Mouse (Mus musculus) lung, adult 2 months (tissue): ENCODE data around the gene Nup210. TPM values are rescaled to one million over a fixed set of nuclear protein-coding genes. Genes with fewer than 3 reads are reported as not detected.

ENCODE experiments used
- DNase-seq: peaks from one replicate; pipeline ENCODE4 v3.0.0; 2022
- H3K4me1 ChIP-seq: fragments of 200-500 bp; 2 replicates; pipeline ENCODE4 v1.6.1; 2011; ENCODE audit warnings: low read length; ENCODE audit not compliant: control insufficient read depth, insufficient read depth
- H3K4me3 ChIP-seq: fragments of 200-500 bp; replicated peaks from 2 replicates; pipeline ENCODE3; 2011; ENCODE audit warnings: low read depth, mild to moderate bottlenecking, control low read depth, low read length; ENCODE audit errors: extremely low read depth
- CTCF ChIP-seq: fragments of 200-500 bp; IDR thresholded peaks from 2 replicates; pipeline ENCODE4 v1.5.1; 2011; ENCODE audit warnings: mild to moderate bottlenecking, low read length, control low read depth; ENCODE audit not compliant: insufficient read depth
- POLR2A ChIP-seq: fragments of 200-500 bp; IDR thresholded peaks from 2 replicates; pipeline ENCODE4 v1.6.1; 2011; ENCODE audit warnings: low read depth, mild to moderate bottlenecking, control low read depth, low read length, borderline replicate concordance; ENCODE audit errors: extremely low read depth
- WGBS: fragments of 180-500 bp; shearing (Covaris S2); methylation state at CpG from one replicate; pipeline ENCODE4 v1.1.7; 2018; 5-methylcytosine and 5-hydroxymethylcytosine counted together
- polyA plus RNA-seq: library from polyadenylated mRNA; depleted of rRNA; stranded (reverse); fragments of >200 nt; gene quantifications from 2 replicates; pipeline ENCODE4 v1.2.3, GENCODE M21; 2012

The Nup210 gene
- polyA plus RNA-seq, 1 experiment = 25.7 TPM

GRCm38 (mm10) chr6:91085114-91085892 is 31.3 kb downstream of the Nup210 start:
- H3K4me1 ChIP-seq = no peaks in the 10 kb centered on the region
- DNase-seq = peak; percentile 18
- H3K4me3 ChIP-seq = no peak overlapping the region
- TF ChIP-seq CTCF = peak; percentile 45
- no peak for TF ChIP-seq POLR2A
- WGBS = 69% methylated on average over 5 of the region's 5 CpGs

DNA sequence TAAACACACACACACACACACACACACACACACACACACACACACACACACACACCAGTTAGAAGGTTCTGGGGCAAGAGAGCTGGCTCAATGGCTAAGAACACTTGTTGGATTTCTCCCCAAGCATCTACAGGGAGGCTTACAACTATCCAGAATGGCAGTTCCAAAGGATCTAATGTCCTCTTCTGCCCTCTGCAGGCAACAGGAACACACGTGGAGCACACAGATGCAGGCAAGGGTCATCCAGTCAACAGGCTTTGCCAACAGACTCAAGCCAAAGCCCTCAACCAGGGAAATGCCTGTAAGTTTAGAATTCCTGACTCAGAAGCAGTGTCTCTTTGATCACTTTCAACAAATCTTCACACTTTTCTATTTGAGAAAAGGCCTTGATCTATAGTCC is 36.6 kb downstream of the Nup210 start:
- 21% methylated on average over 1 of the region's 1 CpGs for WGBS
- DNase-seq = no peak
- Histone ChIP-seq H3K4me1 (no peaks in the 10 kb centered on the region), H3K4me3 (no peak overlapping the region)
- TF ChIP-seq CTCF = peak; percentile 37; the same call in 1 of the 2 replicates
- TF ChIP-seq POLR2A = no peak

GRCm38 (mm10) chr6:91076249-91076648 is 40.4 kb downstream of the Nup210 start:
- no peak for TF ChIP-seq POLR2A
- TF ChIP-seq CTCF = no peak
- DNase-seq = no peak
- Histone ChIP-seq H3K4me3 (no peak overlapping the region), H3K4me1 (no peaks in the 10 kb centered on the region)
- 74% methylated on average over 9 of the region's 9 CpGs for WGBS

- no peak overlapping the region for H3K4me3 ChIP-seq
- TF ChIP-seq POLR2A = no peak
- no peak for TF ChIP-seq CTCF
- no peak for DNase-seq
- WGBS = 76% methylated on average over 1 of the region's 1 CpGs
- no peaks in the 10 kb centered on the region for H3K4me1 ChIP-seq
Measured at GRCm38 (mm10) chr6:91068511-91068910, 48.1 kb downstream of the Nup210 start.

- 79% methylated on average over 3 of the region's 3 CpGs for WGBS
- no peak for TF ChIP-seq POLR2A
- no peak for TF ChIP-seq CTCF
Measured at GRCm38 (mm10) chr6:91067048-91067447, 49.6 kb downstream of the Nup210 start.

GRCm38 (mm10) chr6:91061296-91061695 is 55.3 kb downstream of the Nup210 start:
- TF ChIP-seq CTCF (no peak), POLR2A (no peak)
- DNase-seq = no peak
- 76% methylated on average over 2 of the region's 2 CpGs for WGBS
- Histone ChIP-seq H3K4me3 (no peak overlapping the region), H3K4me1 (no peaks in the 10 kb centered on the region)

More at GRCm38 (mm10) chr6:91067048-91067447, 49.6 kb downstream of the Nup210 start:
- H3K4me3 ChIP-seq = no peak overlapping the region
- no peaks in the 10 kb centered on the region for H3K4me1 ChIP-seq
- DNase-seq = no peak

DNA sequence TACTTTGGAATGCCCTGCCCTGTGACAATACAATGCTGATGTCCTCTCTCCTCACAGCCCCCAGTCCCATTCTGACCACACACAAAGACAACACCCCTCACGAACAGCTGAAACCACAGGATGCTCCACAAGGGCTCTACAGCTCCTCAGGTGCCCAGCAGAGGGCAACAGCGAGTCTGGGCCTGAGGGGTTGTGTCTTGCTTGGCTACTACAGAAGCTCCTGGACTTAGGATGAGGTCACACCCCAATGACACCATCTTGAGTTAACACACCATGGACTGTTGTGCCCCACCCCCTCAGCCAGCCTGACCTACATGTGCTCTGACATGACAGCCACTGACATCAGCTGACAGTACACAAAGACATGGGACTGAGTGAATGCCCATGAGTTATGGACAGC is 56.9 kb downstream of the Nup210 start:
- no peaks in the 10 kb centered on the region for H3K4me1 ChIP-seq
- TF ChIP-seq CTCF (peak; percentile 81), POLR2A (no peak)
- peak; percentile 54 for DNase-seq
- no peak overlapping the region for H3K4me3 ChIP-seq
- WGBS = 47% methylated on average over 2 of the region's 2 CpGs

DNA sequence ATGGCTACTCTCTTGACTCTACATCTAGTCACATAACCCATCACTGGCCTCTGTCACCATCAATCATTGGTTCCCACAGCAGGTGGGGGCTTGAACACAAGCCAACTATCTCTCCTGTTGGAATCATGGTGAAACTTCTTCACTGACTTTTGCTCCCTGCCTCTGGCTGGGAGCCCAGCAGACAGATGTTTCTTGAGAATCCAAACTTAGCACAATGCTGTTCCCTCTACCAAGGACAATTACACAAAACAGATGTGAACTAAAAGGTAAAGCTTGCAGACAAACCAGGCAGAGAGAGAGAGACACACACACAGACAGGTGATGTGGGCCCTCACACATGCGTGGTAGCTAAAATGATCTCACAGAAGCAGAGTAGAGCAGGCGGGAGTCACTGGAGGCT is 58.6 kb downstream of the Nup210 start:
- DNase-seq = no peak
- WGBS = 87% methylated on average over 2 of the region's 2 CpGs
- TF ChIP-seq POLR2A (no peak), CTCF (no peak)

GRCm38 (mm10) chr6:91056348-91056747 is 60.3 kb downstream of the Nup210 start:
- no peak for DNase-seq
- Histone ChIP-seq H3K4me1 (no peaks in the 10 kb centered on the region), H3K4me3 (no peak overlapping the region)

More for the DNA sequence above, 58.6 kb downstream of the Nup210 start:
- Histone ChIP-seq H3K4me1 (no peaks in the 10 kb centered on the region), H3K4me3 (no peak overlapping the region)

DNA sequence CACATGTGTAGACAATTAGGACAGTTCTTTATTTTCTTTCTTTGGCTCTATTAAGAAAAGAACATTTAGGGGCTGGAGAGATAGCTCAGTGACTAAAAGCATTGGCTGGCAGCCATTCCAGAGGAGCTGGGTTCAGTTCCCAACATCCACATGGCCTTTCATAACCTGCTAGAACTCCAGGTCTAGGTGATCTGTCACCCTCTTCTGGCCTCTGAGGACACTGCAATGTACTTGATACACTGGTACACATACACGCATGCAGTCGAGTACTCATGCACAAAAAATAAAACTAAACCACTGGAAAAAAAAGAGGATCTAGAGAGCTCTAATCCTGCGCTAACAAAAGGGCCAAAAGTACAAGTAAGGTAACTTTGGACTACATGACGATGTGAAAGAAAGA is 64.1 kb downstream of the Nup210 start:
- H3K4me3 ChIP-seq = no peak overlapping the region
- DNase-seq = no peak
- WGBS = 94% methylated on average over 4 of the region's 4 CpGs
- TF ChIP-seq POLR2A (no peak), CTCF (no peak)
- H3K4me1 ChIP-seq = no peaks in the 10 kb centered on the region

More at GRCm38 (mm10) chr6:91056348-91056747, 60.3 kb downstream of the Nup210 start:
- TF ChIP-seq POLR2A = no peak
- no peak for TF ChIP-seq CTCF
